Mouse (Mus musculus) mouse embryonic stem cell (cell line): Measurements from ENCODE around the gene Serpinb8.

Source experiments
- in situ Hi-C, 2 experiments: fragments of 300-500 bp; cut with MboI; formaldehyde crosslinking; loops; 1 replicate in 1 of 2; 3 replicates in 1 of 2; pipeline ENCODE4 v1.14.3; 2019 to 2020; ENCODE audit warnings: low sequenced_read_pairs in 2 of 2, low pct_unique_long_range_greater_than_20kb in 1 of 2, mixed read lengths in 1 of 2; ENCODE audit not compliant: unreplicated experiment in 1 of 2

Gene Serpinb8

GRCm38 (mm10) chr1:107589691-107590470, at the start of gene Serpinb8:
TSS of gene Serpinb8 (plus strand) at chr1:107590006.
- in situ Hi-C loops: no loop called here

- in situ Hi-C loops: no loop called here
These were observed 30.3 kb upstream of the Serpinb8 start for GRCm38 (mm10) chr1:107559494-107559893.

DNA sequence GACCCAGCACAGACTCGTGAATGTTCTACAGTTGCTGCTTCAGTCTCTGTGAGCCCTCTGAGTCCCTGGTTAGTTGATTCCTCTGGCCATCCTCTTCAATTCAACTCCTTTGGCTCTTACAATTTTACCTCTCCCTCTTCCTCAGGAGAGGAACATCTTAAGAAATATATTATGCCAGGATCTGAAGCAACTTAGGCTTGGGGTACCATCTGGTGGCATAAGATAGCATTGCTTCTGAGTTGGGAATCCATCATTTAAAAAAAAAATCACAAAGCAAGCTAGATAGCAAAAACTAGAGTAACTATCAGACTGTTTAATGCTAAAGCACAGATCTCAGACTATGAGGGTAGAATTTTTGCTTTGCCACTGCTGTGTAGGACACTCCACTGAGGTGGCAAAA, 27.7 kb upstream of the Serpinb8 start:
- in situ Hi-C loops: no loop called here

- in situ Hi-C loops: no loop called here
These were observed 24.2 kb upstream of the Serpinb8 start for GRCm38 (mm10) chr1:107565644-107566043.

GRCm38 (mm10) chr1:107576094-107576493, 13.7 kb upstream of the Serpinb8 start:
- in situ Hi-C loops: no loop called here

DNA sequence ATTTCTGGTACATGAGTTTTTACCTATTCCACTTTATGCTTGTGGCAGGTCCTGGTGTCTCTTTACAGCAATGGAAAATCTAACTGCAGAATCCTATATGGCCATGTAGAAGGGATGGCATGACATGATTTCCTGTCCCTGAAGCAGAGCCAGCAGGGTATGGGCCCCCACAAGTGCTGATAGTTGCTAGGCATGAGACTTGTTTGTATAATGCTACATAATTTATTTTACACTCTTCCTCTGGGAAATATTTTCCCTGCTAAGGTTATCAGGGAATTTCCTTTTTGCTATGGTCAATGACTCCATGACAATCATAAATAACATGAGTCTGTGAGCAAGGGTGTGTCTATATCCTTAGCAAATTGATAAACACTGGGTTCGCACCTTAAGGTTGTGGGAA, 12.3 kb upstream of the Serpinb8 start:
- in situ Hi-C loops: no loop called here

DNA sequence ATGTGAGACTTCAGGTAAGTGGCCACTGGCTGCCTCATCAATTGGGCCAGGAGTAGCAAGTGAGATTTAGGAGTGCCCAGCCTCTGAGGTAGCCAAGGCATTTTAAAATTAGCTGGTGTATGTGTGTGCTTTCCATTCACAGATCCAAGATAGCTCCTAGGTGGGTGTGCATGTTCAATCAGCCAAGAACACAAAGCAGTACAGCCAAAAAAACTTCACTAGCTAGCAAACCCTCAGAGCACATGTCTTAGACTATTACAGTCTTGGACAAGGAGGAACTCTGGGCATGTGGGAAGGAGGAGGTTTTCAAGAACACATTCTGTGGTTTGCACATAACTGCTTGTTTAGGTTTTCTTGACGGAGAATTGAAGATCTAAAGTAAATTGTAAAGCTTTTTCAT, 8.6 kb upstream of the Serpinb8 start:
- in situ Hi-C loops: no loop called here

- in situ Hi-C loops: no loop called here
These were observed 6.9 kb upstream of the Serpinb8 start for GRCm38 (mm10) chr1:107582900-107583299.

GRCm38 (mm10) chr1:107583958-107584376, 5.8 kb upstream of the Serpinb8 start:
- in situ Hi-C loops: no loop called here

DNA sequence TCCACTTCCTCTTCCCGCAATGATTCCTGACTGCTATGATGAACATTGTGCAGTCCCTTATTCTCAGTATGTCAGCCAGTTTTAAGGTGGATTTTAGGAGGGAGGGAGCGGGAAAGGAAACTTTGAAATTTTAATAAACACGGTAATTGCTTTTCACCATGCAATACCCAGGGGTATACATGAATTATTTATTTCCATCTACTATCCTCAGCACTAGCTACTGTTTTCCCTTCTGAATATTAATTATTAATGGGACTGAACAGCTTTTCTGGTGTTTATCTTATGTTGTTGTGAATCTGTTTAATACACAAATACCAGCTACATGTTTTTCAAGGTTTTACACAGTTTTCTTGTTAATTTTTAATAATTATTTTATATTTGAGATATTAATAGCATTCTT, 4.9 kb upstream of the Serpinb8 start:
- in situ Hi-C loops: no loop called here

GRCm38 (mm10) chr1:107586196-107586595, 3.6 kb upstream of the Serpinb8 start:
- in situ Hi-C loops: no loop called here

DNA sequence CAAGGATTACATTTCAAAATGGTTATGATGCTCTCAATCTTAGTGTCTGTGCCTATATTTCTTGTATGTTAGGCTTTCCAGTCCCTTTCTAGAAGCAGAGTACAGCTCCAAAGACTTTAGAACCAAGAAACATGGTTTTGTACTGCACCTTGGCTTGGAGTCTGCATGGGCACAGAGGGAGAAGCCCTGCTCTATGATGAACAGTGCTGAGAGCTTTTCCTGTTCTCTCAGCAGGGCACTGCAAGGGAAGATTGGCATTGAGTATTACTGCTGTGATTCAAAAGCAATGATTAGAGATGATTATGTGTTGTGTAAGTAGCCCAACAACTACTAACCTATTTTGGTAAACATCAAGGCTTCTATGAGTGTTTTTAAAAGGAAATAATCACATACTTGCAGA, 1.6 kb upstream of the Serpinb8 start:
- in situ Hi-C loops: no loop called here

DNA sequence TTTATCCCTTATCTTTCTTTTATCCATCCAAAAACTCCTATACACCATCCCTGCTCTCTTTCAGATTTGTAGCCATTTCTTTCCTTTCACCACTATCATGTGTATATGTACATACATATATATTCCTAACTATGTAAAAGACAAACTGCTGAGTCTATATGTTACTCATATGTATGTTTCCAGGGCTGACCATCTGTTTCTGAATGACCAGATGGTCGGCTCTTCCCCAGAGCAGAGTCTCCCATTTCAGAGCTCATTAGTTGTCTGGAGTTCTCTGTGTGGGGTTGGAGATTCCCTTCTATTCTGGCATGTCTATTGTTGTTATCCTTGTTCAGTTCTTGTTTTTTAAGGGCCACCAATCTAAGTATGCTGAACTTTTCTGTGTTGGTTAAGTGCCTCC, 1.2 kb upstream of the Serpinb8 start:
- in situ Hi-C loops: no loop called here

- in situ Hi-C loops: no loop called here
These were observed 2.8 kb downstream of the Serpinb8 start for GRCm38 (mm10) chr1:107592644-107593043.

GRCm38 (mm10) chr1:107593469-107593868, 3.7 kb downstream of the Serpinb8 start:
- in situ Hi-C loops: no loop called here

DNA sequence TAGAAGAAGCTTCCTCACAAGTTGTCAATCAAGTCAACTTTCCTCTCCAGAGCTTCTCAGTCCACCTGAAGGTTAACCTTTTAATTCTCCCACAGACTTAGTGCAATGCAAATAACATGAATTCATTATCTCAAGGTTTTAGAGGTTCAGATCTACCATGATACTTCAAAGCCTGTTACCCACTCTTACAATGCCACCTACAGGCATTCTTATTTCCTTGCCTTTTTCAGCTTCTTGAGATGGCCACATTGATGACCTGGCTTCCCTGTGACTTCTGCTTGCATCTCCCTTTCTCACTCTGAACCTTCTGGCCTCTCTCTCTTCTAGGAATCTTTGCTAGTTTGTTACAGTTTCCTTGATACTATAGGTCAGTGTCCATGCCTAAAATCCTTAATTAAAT, 7.1 kb downstream of the Serpinb8 start:
- in situ Hi-C loops: no loop called here

DNA sequence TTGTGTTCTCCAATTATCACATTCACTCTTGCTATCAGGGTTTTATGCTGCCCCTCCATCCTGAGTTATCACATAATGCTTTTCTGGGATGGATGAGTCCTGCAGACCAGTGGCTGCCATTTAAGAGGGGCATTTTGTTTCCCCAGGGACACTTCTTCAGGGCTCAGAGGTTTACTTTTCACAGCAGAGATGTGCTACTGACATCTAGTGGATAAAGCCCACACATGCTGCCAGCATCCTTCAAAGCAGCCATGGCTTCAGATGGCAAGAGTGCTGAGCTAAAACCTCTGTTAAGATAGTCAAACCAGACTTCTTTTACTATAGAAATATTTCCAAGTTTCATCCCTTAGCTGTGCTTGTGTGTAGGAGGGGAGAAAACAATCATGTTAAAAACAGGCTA, 8.7 kb downstream of the Serpinb8 start:
- in situ Hi-C loops: no loop called here

DNA sequence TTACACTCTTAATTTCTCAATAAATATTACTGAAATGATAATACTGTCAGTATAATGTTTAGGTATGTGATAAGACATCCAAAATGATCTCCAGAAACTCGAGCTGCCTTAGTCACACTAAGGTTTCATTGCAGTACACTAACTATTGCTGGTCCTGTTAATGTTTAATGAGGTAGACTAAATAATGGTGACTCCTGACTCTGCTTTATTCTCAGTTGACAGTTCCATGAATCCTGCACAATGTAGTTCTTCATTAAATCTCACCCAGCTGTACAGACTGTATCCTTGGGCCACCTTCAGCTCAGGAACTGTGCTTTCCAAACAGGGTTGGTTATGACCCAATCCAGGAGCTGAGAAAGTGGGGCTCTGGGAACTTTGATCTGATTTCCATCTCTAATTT, 19.1 kb downstream of the Serpinb8 start:
- in situ Hi-C loops: no loop called here

DNA sequence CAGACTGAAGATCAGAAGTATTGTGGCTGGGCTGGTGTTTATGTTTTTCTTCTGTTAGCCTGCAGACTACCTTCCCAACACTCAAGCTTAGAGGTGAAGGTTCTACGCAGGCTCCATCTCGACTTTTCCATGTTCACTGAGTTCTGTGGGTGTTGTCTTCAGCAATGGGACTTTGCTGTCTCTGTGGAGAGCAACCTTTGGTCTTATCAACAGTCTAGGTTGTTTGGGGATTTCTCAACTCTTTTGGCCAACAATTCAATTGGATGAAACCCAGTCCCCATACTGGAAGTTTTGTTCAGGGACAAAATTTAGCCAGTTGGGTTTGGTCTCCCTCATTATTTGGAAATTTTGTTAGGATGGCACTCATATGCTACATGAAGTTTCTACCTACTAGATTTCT, 24.3 kb downstream of the Serpinb8 start:
- in situ Hi-C loops: no loop called here

DNA sequence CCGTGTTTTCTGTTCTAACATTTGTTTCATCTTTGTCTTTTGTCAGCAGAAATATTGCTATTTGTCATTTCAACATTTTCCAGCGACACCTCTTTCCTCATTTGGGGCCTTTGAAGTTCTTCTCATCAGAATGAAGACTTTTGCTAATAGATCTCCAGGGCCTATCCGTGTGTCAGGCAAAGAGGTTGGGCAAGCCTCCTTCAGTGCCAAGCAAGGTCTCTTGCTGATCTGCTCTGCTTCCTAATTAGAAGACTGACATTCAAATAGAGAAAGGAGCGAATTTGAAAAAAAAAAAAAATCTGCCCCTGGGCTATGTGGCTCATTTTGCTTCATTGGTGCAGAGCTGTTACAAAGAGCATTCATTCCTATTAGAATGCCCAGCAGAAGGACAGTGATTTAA, 32.2 kb downstream of the Serpinb8 start:
- in situ Hi-C loops: no loop called here
